Mouse (Mus musculus): ENCODE results near the gene Miga2. TPM values are rescaled to one million over a fixed set of nuclear protein-coding genes. Genes with fewer than 3 reads are reported as not detected.

Miga2 gene
- polyA plus RNA-seq, 1 experiment: 46.8 TPM

- Histone ChIP-seq H3K4me3 (ENCODE audit: insufficient read depth, low read depth, low read length) (no peak overlapping the region), H3K36me3 (ENCODE audit: control insufficient read depth, insufficient read depth, low read length) (no peaks in the 10 kb centered on the region; the same call in 1 of the 2 replicates), H3K27me3 (replicated peaks; ENCODE audit: control insufficient read depth, insufficient read depth, low read length) (no peaks in the 10 kb centered on the region), H3K4me1 (ENCODE audit: control insufficient read depth, insufficient read depth, low read length) (peaks cover 18% of the 10 kb centered on the region), H3K27ac (ENCODE audit: insufficient read depth, low read depth, low read length) (no peak overlapping the region)
- TF ChIP-seq CTCF (conservative IDR thresholded peaks at IDR 0.05; ENCODE audit: insufficient read depth, insufficient read length, low read depth, low read length) (no peak), POLR2A (IDR thresholded peaks at IDR 0.05; ENCODE audit: low read depth, low read length) (no peak)
- DNase-seq: no peak
- WGBS: 49% methylated on average over 10 of the region's 10 CpGs
Measured at GRCm38 (mm10) chr2:30419112-30419511, 55.1 kb downstream of the Miga2 start.

- Histone ChIP-seq H3K4me3 (ENCODE audit: insufficient read depth, low read depth, low read length) (no peak overlapping the region), H3K27ac (ENCODE audit: insufficient read depth, low read depth, low read length) (no peak overlapping the region), H3K36me3 (ENCODE audit: control insufficient read depth, insufficient read depth, low read length) (no peaks in the 10 kb centered on the region; the same call in 1 of the 2 replicates), H3K4me1 (ENCODE audit: control insufficient read depth, insufficient read depth, low read length) (peaks cover 12% of the 10 kb centered on the region), H3K27me3 (replicated peaks; ENCODE audit: control insufficient read depth, insufficient read depth, low read length) (no peaks in the 10 kb centered on the region)
- TF ChIP-seq POLR2A (IDR thresholded peaks at IDR 0.05; ENCODE audit: low read depth, low read length) (no peak), CTCF (conservative IDR thresholded peaks at IDR 0.05; ENCODE audit: insufficient read depth, insufficient read length, low read depth, low read length) (no peak)
- DNase-seq: no peak
- WGBS: 51% methylated on average over 4 of the region's 4 CpGs
Measured at GRCm38 (mm10) chr2:30421432-30421831, 57.4 kb downstream of the Miga2 start.

GRCm38 (mm10) chr2:30429156-30429555, 65.1 kb downstream of the Miga2 start:
- Histone ChIP-seq H3K36me3 (ENCODE audit: control insufficient read depth, insufficient read depth, low read length) (peaks cover 6% of the 10 kb centered on the region), H3K27ac (ENCODE audit: insufficient read depth, low read depth, low read length) (no peak overlapping the region)

More at GRCm38 (mm10) chr2:30429156-30429555, 65.1 kb downstream of the Miga2 start:
- Histone ChIP-seq H3K4me1 (ENCODE audit: control insufficient read depth, insufficient read depth, low read length) (no peaks in the 10 kb centered on the region), H3K27me3 (replicated peaks; ENCODE audit: control insufficient read depth, insufficient read depth, low read length) (no peaks in the 10 kb centered on the region), H3K4me3 (ENCODE audit: insufficient read depth, low read depth, low read length) (no peak overlapping the region)
- peak; percentile 52 for DNase-seq
- no peak for TF ChIP-seq CTCF (conservative IDR thresholded peaks at IDR 0.05; ENCODE audit: insufficient read depth, insufficient read length, low read depth, low read length)
- no peak for TF ChIP-seq POLR2A (IDR thresholded peaks at IDR 0.05; ENCODE audit: low read depth, low read length)

Other genes with a start within 250 kb of the Miga2 start
- gene Zer1, start 239.6 kb upstream of the Miga2 start, polyA plus RNA-seq (2012; rRNA removed): 45.8 and 59.5 TPM in 2 replicates
- 156 and 161 TPM in 2 replicates for gene Tbc1d13, start 230.5 kb upstream of the Miga2 start, polyA plus RNA-seq (2012; rRNA removed)
- gene Endog, start 192.7 kb upstream of the Miga2 start, polyA plus RNA-seq (2012; rRNA removed): 78.0 and 98.0 TPM in 2 replicates
- gene Spout1, start 185.8 kb upstream of the Miga2 start, polyA plus RNA-seq (2012; rRNA removed): 22.8 and 23.6 TPM in 2 replicates
- 71.6 and 88.3 TPM in 2 replicates for gene Kyat1, start 158.4 kb upstream of the Miga2 start, polyA plus RNA-seq (2012; rRNA removed)
- gene Lrrc8a, start 126.5 kb upstream of the Miga2 start, polyA plus RNA-seq (2012; rRNA removed): 42.0 and 45.4 TPM in 2 replicates
- gene Gm28035, start 123.7 kb upstream of the Miga2 start, polyA plus RNA-seq (2012; rRNA removed): 6.4 and 12.7 TPM in 2 replicates
- gene Phyhd1, start 98.0 kb upstream of the Miga2 start, polyA plus RNA-seq (2012; rRNA removed): 117 and 130 TPM in 2 replicates
- not detected in 2 replicates for gene Gm28038, start 83.2 kb upstream of the Miga2 start, polyA plus RNA-seq (2012; rRNA removed)
- 29.6 and 32.4 TPM in 2 replicates for gene Dolk, start 77.9 kb upstream of the Miga2 start, polyA plus RNA-seq (2012; rRNA removed)
- 17.5 and 18.7 TPM in 2 replicates for gene Nup188, start 77.8 kb upstream of the Miga2 start, polyA plus RNA-seq (2012; rRNA removed)
- gene Sh3glb2, start 4.9 kb upstream of the Miga2 start, polyA plus RNA-seq (2012; rRNA removed): 84.6 and 132 TPM in 2 replicates
- gene Dolpp1, start 28.0 kb downstream of the Miga2 start, polyA plus RNA-seq (2012; rRNA removed): 30.6 and 36.4 TPM in 2 replicates
- 214 and 254 TPM in 2 replicates for gene Crat, start 51.6 kb downstream of the Miga2 start, polyA plus RNA-seq (2012; rRNA removed)
- 132 and 176 TPM in 2 replicates for gene Ptpa, start 51.8 kb downstream of the Miga2 start, polyA plus RNA-seq (2012; rRNA removed)
- 9.9 and 16.1 TPM in 2 replicates for gene Ier5l, start 110.0 kb downstream of the Miga2 start, polyA plus RNA-seq (2012; rRNA removed)
- gene Cstad, start 230.8 kb downstream of the Miga2 start, polyA plus RNA-seq (2012; rRNA removed): 1.2 and 1.3 TPM in 2 replicates

All from kidney, adult 2 months (tissue).